Mouse (Mus musculus) 416B (cell line): ENCODE measurements around the gene Il9r.

Experiments
- DNase-seq: peaks from one replicate; pipeline ENCODE4 v3.0.0; 2011; ENCODE audit warnings: low read depth

Il9r gene

DNA sequence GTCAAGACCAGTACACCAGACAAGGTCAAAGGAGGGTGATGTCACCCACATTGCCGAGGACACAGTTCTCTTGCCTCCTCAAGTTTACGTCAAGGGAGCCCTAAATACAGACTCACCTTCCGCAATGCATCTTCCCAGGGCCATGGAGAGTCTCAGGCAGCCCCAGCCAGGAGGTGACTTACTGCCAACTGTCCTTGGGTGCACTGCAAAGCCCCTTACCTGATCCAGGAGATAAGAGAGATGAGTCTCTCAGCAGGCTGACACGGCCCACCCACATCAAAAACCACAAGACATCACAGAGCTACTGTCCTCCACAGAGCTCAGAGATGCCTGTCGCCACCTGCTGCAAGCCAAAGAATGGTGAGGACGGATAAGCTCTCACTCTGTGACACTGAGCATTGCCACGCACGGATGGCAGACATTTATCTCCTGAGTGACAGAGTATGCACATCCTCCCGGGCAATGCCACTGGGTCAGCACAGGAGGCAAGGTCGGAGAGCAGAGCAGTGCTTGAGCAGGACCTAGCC is at the start of gene Il9r:
TSS of gene Il9r (minus strand) at position 205 of the 527 bp plus-strand sequence.
- DNase-seq = no peak

DNA sequence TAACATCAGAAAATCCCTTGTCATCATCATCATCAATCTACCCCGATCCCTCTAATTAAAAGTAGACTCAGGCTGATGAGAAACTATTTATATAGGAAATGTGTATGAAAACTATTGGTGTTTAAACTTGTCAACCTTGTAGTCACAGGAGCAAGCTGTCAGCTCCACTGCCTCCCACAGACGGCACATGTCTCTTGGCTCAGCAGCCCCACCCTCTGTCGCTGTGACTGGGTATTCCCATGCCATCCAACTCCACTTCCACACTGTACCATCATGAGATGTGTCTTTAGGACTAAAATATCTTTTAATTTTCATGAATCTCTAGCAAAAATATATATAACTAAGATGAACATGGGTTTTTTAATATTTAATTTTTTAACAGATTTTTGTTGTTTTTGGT is 48.3 kb upstream of the Il9r start:
- no peak for DNase-seq

DNA sequence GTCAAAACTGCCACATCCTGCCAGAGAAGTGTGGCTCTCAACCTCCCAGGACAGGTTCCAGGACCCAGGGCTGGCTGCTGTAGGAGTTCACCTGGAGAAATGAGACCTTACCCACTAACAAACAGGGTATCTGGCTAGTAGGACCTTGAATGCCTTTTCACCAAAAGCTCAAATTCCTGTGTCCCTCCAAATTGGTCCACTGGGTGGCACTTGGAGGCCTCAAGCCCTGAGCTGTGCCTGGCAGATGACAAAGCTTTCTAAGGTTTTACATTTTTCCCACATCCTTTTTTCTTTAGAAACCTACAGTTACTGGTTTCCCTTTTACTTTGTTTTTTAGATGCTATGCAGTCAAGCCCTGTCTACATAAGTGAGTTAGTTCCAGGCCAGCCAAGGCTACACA is 47.0 kb upstream of the Il9r start:
- DNase-seq = peak; percentile 60

DNA sequence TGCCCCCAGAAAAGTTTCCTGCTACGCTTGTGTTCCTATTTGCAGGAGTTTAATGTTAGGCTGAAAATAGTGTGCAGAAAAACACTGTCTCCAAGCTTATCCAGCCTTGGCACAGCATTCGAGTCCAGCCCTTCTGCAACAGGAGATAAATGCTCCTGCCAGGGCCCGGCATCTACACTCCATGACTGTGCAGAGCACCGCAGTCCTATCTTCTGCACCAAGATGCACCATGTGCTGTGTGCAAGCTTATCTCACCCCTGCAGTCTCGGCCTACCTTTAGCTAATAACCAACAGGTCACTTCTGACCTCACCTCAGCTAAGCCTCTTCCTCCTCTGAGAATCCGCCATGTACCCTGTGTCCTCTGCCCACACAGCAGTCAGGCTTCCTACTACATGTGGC is 45.5 kb upstream of the Il9r start:
- no peak for DNase-seq

DNA sequence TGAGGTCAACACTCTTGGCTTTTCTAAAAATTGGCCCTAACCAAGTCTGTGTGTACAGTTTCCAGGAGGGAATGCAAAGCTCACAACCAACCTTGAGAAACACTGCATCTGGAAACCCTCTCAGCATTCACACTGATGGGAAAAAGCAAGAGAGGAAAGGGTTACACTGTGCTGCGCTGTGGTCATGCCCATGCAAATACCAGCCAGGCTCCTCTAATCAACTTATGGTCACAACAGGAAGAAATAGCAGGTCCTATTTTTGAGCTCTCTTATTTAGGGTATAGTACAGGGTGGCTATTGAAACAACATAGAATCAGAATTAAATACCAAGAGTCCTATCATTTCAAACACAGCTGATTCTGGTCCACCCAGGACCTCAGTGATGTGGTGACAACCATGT is 44.5 kb upstream of the Il9r start:
- no peak for DNase-seq

DNA sequence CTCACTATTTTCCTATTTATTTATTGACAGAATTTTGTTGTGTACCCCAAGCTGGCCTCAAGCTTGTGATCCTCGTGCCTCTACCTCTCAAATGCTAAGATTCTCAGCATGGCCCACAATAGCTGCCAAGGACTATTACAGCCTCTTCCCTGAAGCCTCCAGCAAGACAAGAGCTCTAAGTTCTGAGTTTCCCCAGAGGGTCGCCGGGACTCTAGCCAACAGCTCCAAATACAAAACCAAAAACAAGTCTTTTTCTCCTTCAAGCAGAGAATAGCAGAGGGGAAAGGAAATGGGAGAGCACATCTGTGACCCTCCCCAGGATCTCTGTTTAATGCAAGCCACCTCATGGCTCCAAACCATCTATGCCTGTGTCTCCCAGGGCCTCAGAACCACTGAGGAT is 44.0 kb upstream of the Il9r start:
- no peak for DNase-seq

DNA sequence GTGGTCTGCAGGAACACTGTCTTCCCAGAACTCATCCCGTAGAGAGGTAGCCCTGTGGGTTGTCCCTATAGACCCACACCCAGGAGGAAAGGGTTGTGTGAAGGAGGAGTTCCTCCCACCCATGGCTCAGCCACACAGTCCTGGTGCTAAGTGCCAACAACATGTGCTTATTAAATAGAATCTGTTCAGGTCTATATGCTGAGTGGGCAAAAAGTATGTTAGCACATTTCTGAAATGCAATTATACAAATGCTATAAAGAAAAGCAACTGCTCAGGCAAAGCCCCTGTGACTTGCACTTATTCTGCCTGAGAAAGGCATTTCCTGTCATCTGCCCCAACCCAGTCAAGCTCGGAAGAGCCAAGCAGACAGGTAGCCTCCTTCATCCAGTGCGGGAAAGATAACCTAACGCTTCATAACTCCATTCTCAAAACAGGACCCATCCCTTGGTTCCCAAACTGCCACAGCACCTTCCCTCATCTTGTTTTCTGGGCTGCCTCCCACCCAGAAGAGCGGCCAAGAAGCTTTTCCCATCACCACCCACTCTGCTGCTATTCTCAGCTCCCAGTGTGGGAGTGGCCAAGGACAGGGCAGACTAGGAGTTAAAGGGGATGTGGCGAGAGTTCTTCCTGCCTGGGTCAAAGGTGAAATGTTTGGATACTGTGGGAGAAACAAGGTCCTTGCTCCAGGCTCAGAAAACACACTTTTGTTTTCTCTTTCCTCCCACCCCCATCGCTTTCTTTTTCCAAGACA is 43.3 kb upstream of the Il9r start:
- no peak for DNase-seq

DNA sequence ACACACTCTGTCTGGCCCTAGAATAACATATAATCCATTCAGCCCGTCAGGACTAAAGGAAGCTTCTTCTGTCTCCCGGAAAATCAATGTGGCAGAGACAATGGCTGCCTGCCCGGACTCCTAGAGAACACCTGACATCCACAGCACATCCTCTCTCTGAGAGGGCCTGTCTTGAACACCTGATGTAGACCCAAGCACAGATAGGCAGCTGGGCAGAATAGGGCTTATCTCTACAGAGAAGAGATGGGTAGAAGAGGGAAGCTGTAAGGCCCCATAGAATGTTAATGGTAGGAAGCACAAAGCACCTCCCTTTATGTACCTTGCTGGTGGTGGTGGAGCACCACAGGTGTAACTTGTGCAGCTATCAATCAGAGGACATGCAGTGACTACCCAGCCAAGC is 42.1 kb upstream of the Il9r start:
- DNase-seq = no peak

DNA sequence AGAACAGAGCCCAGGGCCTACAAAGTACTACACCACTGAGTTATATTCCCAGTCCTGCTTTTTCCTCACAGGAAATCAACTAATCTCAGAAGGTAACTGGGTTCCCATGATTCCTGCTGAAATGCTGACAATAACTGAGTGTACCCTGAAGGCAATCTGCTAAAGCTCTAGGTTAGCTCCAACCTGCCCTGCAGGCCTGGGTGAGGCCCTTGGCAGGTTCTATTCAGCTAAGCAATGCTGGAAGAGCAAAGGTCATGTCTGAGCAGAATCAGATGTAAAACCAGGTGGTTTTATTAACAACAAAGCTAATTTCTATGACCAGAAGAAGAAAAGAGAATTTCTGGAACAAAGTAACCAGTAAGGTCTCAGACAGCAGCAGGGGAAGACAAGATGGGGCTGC is 41.3 kb upstream of the Il9r start:
- DNase-seq = no peak

DNA sequence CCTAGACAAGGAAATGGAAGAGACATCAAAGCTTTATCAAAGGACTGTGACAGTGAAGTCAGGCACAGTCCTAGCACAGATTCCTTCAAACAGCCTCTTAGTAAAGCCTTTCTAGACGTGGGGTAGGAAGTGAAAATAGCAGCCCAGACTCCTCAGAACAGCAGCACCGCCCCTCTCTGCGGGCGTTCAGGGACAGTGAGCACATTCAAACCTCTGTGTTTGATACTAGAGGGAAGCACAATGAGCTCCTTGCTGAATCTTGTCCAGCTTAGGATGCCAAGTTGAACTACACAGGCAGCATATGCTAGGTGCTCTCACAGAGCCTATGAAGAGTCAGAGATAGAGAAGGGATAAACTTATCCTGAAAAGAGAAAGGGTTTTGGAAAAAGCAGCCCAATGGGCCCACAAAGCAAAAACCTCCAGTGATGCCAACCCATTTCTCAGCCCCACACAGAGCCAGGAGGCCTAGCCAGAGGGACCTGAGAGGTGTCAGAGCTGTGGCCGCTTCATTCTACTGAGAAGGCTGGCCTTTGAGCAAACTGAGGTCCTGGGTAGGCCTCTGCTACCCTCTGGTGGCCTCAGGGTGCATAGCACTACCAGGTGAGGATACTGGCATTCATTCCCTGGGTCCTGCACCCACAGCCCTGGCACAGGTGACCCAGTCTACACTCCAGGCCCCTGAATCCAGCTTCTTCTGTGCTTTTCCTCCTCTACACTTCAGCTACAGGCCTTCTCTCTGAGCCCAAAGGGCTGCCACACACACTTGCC is 38.2 kb upstream of the Il9r start:
- peak; percentile 63 for DNase-seq

DNA sequence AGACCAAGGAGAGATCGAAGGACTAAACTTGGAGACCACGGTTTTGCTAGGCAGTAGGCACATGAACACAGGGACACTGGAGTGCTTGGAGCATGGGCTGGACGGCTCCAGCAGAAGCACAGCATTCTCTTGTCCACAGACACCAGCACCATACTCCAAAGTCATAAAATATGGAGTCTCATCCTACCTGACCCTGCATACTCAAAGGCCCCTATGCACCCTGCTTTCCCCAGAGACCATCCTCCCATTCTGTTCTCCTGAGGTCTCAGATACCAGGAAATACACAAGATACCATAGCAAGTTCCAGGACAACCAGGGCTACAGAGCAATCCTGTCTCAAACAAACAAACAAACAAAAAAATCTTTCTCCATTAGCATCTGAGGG is 37.3 kb upstream of the Il9r start:
- no peak for DNase-seq

DNA sequence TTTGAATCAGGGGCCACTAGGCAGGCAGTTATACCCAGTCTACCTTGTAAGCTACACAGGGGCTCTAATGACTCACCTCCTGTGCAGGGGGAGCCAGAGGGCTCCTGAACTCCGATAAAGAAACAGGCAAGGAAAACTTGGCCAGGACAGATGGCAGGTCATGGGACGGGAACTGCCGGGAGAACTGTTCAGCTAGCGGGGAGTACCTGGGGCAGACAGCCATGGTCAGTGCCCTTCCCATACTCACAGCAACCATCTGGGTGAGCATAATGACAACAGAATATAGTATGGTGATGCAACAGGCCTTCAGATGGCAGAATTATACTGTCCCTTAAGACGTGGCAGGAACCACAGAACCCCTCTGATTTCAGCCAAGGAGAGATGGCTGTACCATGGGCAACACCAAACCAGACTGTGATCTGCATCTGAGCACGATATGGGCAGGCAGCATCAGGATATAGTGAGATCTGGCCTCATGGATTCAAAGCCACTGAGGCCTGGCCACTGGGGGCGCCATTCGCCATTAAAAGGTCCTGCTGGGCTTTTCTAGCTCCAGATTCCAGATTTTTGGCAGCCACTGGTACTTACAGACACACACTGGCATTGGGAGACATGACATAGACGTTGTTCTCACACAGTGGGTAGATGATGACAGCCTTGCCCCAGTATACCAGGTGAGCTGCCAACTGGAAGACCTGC is 36.8 kb upstream of the Il9r start:
- peak; percentile 31 for DNase-seq

DNA sequence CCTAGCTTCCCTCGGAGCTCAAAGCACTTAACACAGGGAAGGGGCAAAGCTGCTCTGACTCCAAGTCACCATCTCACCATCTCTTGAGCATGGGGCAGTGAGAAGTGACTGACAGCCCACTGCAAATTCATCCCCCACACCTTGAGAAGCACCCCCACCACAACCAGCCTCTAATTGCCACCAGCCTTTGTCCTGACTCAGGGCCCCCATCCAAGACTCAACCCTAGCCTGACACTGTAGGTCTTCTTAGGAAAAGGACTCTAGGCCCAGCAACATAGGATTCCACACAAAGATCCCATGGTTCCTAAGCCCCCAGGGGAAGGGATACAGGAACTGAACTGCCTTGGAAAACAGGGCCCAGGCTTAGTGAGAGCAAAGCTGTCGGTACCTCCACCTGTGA is 36.1 kb upstream of the Il9r start:
- no peak for DNase-seq

DNA sequence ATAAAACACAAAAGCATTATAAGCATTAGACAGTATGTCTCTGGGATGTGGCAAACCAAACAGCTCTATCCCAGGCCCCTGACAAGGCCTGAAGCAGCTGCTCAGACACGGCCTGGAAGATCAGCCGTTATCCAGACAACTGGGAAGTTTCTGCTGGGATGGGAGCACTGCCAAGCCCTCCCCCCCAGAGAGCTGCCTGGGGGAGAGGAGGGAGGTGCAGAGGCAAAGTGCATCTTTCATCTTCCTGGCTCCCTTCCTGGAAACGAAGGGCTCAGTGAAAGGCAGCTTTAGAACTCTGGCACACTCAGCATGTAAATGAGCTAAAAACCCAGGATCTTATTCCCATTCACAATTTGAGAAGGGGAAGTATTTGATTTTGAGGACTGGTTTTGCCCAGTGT is 35.6 kb upstream of the Il9r start:
- DNase-seq = no peak

DNA sequence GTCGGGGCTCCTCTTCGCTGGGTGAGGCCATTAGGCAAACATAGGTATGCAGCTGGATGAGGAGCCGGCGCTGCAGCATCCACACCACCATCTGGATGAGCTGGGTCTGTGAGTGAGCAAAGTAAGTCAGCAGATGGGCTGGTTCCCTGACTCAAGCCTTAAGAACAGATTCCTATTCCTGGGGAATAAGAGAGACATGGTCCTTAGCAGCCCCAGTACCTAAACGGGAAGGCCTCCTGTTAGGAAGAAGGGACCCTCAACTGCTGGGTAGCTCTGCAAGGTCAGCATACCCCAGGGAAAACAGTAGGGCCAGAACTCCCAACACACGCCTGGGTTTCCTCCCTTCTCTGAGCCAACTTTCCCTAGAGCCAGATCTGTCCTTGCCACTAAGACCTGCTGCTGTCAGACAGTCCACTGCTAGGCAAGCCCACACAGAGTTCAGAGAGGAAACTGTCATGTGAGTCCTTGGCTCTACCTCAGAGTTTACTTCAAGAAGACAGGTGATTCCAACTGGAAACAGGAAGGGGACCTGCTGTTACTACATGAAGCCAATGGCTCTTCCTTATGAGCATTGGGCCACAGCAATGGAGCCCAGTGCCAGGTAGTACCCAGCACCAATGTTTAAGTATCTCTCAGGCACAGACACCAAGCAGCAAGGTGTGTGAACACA is 34.9 kb upstream of the Il9r start:
- DNase-seq = no peak

DNA sequence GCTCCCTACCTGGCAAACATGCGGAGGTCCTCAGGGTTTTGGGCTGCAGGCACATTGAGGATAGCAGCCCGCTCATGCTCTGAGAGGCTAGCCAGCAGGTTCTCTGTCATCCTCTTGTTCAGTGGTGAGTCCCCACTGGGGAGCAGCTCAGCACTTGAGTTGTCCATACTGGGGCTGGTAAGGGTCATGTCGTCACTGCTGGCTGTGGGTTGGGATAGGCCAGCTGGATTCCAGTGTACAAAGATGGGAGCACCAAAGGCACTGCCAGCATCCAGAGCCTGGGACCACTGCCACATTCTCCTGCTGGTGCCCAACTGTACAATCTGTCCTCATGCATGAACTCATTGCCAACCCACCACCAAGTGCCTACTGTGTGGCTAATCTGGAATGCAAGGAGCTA is 33.8 kb upstream of the Il9r start:
- DNase-seq = no peak

DNA sequence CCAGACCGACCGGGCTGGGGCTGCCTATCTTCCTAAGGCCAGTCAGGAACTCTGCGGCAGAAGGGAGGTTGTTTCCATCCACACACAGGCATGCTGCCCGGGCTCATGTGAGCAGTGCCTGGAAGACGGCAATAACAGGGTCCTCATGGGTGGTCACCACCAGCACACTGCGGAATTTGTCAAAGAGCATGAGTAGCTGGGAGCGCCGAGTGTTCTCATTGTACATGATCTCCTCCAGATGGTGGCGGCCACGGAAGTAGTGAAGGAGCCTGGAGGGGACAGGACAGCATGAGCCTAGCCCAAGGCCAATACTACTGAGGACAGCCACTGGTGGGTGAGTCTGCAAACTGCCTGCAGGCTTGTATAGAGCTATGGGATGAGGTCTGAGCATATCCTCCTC is 32.8 kb upstream of the Il9r start:
- no peak for DNase-seq

DNA sequence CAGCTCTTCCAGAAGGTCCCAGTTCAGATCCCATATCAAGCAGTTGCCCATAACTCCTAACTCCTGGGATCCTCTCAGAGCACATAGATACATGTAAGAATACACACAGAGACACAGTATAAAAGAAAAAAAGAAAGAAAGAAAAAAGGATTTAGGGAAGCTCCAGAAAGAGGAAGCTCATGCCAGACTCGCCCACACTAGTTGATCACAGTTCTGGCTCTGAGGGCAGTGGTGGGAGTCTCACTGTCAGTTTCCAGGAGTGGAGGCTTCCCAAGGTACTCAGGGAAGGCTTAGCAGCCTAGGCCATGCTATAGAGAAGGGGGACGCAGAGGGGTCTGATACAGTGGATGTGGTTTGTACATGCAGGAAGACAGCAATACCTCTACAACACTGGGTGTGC is 31.0 kb upstream of the Il9r start:
- no peak for DNase-seq

DNA sequence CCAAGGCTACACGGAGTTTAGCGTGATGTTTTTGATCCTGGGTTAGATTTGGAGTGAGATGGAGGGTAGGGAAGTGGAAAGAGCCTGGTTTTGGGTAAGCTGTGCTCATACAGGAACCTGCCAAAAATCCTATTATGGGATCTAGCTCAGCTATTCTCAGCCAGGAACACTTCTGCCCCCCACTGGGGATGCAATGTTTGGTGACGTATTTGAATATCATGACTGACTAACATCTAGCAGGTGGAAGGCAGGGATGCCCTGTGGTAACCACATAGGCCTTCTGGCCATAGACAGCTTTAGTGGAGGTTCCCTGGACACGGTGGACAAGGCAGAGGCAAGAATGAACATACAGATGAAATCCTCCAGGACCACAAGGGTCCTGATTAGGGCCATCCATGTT is 30.1 kb upstream of the Il9r start:
- no peak for DNase-seq

DNA sequence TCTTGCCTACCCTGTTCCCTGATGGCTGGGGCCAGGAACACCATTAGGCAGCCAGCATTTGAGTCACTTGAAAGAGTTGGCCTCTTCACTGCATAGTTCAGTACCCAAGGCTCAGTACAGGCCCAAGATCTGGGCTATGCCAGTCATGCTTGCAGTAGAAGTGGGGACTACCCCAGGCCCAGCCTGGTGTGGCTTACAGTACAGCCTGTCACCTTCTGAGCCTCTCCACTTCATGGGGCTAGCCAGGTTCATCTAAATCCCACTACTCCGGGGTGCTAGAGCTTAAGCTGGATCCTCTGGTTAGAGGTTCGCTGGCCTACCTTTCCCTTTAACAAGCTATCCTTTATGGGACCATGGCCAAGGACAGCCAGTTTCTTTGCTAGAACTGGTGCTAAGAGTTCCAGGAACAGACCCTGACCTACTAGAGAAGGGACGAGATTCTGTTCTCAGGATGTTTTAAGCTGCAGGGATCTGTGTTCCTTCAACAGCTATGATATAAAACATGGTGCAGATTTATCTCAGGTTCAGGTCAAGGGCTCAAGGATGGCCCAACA is 28.3 kb upstream of the Il9r start:
- no peak for DNase-seq

DNA sequence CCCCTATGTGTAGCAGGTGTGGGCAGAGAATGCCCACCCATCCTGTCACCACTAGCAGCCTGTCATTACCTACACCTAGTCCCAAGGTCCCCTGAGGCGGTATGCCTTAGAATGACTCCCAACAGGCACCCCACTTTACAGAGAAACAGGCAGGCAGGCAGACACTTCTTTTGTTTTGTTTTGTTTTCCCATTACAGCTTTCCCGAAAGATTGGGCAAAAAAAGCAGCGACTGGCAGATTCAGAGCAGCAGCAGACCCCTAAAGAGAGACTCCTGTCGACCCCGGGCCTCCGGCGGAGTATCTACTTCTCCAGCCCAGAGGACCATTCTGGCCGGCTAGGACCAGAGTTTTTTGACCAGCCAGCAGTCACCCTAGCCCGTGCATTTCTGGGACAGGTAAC is 27.5 kb upstream of the Il9r start:
- no peak for DNase-seq

DNA sequence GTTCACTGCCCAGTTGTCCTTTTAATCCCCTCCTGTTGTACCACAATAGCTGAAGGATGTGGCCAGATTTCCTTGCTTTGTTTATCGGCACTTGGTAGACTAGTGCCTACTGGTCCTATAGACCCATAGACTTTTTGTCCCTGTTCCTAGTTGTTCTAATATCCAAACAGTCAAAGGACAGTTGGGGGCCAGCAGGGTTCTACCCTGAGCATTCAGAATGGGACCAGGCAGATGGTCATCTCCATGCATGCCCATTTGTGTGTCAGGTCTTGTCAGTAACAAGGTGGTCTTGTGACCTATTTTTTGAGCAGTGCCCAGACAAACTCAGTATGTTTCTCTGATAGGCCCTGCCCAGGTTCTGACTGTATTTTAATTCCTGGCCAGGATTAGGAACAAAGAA is 27.0 kb upstream of the Il9r start:
- DNase-seq = no peak
